Mouse (Mus musculus): ENCODE measurements around the gene Il12rb1.

DNA sequence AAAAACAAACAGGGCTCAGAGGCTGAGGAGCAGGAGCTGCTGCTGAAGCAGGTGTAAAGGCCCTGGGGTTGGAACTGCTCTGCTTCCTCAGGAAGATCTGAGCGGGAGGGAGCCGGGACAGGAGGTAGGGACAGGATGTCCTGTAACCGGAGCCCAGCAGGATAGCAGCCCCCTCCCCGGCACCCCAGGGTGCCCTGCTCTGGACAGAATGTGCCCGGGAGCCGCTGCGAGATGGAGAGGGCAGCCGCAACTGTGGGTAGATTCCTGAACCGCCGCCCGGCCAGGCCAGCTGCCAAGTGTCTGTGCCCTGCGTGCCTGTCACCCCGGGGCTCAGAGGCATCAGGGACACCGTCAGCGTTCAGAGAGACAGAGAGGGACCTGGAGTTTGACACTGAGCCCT is 25.3 kb downstream of the Il12rb1 start:
- TF ChIP-seq CTCF (IDR thresholded peaks at IDR 0.05; ENCODE audit: borderline replicate concordance, extremely low read depth, insufficient read depth, insufficient read length): no peak
- TF ChIP-seq POLR2A (IDR thresholded peaks at IDR 0.05; ENCODE audit: borderline replicate concordance, extremely low read depth, insufficient read depth, insufficient read length, poor library complexity, severe bottlenecking): no peak

Data from brain, embryonic 14.5 days (tissue).